Mouse (Mus musculus): ENCODE measurements around the gene Baat. TPM values are rescaled to one million over a fixed set of nuclear protein-coding genes. Genes with fewer than 3 reads are reported as not detected.
"Not testable (repeated sequence)": the region's sequence is repeated elsewhere in the genome, so short reads cannot be mapped to it uniquely, and the experiment has no call there.

Baat gene
- total RNA-seq, 2 experiments from 2014 or later = 0.30 TPM; not detected in 1

DNA sequence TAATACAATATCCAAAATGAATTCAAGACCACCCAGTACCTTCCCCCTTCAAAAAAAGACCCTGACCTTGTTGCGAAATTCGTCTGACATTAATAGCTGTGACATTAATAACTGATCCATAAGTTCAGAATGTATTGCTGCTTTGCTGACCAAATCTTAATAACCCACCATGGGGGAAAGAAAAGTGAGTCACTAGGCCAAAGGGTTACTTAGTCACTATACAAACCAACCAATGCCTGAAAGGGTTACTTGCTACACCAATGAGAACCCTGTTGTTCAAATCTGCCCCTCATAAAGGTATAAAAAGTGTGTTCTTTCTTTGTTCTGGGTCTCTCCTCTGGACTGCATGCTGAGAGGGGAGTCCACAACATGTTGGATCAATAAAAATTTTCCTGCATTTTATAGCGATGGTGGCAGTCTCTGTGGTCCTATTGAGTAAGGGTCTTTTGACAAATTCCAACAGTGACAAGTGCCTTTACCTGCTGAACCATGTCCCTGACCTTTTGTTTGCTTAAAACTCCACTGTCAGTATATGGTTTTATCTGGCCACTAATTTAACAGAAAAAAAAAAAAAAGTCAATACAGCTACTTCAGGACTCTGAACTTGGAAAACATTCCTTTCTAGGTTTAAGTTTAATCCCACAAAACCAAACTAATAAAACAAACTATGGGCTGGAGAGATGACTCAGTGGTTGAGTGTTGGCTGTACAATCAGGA is 20.3 kb downstream of the Baat start:
- DNase-seq (ENCODE audit: low spot score in 2 of 2) = not testable (repeated sequence)

DNA sequence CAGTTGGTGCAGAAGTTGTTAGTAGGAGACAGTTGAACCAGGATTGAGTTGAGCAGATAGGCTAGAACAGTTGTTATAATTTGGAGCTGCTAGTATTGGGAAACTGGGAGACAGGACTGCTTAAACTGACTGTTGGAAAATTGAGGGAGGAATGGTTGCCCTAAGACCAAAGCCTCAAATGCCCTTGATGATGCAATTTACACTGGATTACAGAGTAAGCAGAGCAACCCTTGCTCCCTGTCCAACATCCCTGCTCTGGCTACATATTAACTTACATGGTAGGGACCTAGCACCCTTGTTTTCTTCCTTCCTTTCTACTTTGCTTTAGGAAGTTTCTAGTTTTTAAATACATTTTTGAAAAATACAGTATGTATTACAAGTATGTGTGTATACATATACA is 20.9 kb downstream of the Baat start:
- no peak for DNase-seq (ENCODE audit: low spot score in 2 of 2)

DNA sequence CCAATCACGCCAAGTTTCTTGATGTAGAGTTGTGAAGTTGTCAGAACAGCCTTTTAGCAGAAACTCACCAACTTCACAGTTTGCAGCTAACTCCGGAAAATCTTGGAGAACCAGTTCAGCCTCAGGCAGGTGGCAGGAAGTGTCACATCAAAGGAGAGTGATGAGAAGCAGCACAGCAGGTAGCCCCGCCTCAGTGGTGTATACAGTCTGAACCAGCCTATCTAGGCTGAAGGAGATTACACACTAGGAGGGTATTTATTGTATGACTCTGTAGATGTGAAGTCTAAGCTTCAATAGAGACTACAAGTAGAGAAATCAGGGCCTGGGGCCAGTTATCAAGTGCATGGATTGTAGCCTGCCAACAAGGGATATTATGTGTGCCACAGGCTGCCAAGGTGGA is 25.5 kb downstream of the Baat start:
- DNase-seq (ENCODE audit: low spot score in 2 of 2) = no peak

DNA sequence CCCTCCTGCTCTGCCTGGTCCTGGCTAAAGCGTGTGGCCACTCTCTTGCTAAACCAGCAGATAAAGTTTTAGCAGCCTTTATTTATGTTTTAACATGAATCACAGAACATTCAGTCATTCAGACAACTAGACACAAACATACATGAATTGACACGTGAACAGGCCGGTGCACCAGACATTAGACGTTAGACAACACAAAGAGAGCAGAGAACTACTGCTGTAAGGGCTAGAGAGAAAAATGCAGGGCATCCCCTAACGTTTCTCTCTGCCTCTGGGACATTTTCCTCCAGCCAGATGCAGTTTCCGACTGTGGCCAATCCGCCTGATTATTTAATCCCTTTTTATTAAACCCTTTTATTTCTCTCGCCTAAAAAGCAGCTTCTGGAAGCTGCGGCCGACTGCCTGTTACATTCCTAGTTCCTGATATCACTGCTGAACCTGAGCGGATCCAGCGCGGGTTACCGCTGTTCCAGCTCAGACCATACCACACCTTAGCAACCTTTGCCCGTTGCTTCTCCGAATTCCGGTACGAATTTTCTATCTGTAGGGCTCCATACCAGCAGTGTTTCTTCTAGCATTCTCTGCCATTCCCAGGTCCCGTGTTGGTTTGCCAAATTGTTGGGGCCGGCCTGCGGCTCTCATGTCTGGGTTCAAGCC is 26.1 kb downstream of the Baat start:
- no peak for DNase-seq (ENCODE audit: low spot score in 2 of 2)

DNA sequence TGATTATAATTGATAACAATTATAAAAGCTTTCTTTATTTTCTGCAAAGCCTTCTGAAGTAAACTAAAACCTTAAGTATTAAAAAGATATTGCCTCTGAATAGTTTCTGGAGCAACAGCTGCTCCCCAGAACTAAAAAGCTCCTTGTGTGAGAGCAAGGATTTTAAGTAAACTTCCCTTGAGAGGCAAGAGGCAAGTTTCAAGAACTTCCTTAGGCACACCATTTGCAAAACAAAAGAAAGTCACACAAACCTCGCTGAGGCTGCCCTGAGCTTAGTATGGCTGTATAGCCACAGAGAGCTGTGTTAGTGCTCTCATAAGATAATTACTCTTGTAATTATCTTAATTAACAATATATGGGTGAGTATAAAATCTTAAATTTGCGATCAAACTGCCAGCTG is 27.3 kb downstream of the Baat start:
- DNase-seq (ENCODE audit: low spot score in 2 of 2) = not testable (repeated sequence)

DNA sequence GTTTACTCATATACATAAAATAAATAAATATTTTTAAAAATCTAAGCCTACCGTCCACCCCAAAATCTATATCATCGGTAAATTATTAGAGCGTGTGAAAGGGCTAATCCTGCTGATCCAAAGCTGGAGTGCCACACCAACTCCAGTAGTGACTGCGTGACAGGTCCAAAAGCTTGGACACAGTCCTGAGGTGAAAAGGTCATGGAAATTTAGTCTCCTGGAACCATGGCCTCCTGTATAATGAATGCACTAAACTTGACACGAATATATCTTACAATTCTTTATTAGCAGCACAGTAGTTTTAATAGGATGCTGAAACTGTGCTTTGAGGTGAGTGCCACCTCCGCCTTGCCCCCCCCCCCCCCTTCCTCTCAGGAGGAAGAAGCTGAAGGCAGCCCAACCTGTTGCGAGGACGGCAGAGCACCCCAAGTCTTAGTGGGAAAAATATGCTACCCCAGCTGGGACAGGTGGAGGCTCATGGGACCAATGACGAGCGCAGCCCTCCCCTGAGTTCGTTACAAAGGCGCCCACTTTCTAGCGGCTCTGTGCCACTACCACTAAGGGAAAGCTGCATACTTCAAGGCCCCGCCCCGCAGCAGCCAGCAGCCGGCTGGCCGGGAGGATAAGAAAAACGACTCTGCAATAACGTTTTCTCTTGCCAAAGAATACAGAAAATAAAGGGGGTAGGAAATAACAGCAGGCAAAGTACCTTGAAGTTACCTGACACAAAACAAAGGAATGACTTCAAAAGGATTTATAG is 28.1 kb downstream of the Baat start:
- DNase-seq (ENCODE audit: low spot score in 2 of 2) = no peak

DNA sequence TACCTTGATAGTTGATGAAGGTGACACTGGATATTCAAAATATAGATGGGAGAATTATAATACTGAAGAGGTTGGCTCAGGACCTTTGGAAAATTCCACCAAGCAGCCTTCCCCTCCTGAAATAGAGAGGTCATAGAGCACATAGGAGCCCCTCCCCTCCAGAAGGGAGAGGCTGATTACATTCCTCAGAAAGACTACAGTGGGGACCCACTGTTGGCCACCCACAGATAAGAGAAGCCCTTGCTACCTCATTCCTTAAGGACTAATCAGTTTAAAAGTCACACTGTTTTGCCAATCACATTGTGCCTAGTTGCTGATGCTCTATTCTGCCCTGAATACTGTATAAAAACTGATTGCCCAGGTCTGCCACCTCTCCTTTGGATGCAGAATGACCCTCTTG is 31.8 kb downstream of the Baat start:
- DNase-seq (ENCODE audit: low spot score in 2 of 2) = no peak

DNA sequence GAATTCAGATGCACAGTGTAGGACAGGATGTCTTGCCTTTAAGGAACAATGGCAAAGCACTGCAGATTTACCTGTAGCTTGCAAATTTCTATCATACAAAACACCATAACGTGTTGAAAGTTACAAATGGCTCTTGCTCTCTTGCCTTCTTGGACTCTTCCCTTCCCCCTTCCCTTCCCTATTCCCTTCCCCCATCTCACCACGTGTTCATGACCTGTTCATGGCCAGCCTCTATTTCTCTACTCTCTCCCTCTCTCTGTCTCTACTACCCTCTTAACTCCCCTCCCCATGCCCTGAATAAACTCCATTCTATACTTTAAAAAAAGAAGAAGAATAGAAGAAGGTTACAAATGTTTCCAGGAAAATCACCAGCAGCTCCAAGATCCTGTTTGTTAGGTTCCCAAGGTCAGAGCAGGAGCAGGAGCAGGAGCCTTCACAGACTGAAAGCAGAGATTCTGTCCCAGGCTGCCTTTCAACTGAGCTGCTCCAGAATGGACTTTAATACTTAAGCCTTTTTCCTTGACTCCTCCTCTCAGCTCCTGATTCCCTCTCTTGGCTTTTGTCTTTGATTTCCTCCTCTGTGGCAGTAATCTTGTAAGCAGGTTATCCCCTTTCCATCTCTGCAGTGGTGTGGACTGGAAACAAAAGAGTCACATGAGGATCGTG is 32.8 kb downstream of the Baat start, which contains the start of gene Acnat1:
Gene Acnat1 (minus strand): TSS at position 478 of the 666 bp plus-strand sequence.
- DNase-seq (ENCODE audit: low spot score in 2 of 2) = no peak

DNA sequence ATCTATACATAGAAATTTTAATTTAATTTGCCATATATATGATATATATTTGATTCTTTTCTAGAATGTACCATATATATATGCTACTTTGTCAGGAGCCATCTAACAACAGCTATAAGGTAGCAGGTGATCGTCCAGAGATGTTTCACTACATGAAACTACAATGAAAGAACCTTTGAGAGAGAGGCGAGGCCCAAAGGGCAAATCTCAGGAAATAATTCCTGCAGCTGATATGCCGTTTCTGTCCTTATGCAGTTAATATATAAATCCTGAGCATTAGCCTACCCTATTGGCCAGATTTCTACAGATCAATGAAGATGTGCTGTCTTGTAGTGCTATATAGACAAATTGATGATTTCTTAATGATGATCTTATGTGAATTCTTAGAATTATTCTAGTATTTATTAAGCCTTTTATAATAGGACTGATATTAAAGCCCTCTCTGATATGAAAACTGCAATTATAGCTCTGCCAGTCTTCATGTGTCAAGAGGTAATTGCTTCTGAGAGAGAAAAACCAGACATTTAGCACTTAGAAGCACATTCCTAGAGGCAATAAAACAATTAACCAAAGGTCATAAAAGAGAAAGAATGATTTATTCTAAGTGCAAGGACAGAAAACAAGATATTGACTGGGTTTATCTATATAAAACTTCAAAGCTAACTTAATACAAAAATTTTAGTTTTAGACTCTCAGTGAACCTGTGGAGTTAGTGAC is 36.8 kb downstream of the Baat start:
- DNase-seq (ENCODE audit: low spot score in 2 of 2) = no peak

DNA sequence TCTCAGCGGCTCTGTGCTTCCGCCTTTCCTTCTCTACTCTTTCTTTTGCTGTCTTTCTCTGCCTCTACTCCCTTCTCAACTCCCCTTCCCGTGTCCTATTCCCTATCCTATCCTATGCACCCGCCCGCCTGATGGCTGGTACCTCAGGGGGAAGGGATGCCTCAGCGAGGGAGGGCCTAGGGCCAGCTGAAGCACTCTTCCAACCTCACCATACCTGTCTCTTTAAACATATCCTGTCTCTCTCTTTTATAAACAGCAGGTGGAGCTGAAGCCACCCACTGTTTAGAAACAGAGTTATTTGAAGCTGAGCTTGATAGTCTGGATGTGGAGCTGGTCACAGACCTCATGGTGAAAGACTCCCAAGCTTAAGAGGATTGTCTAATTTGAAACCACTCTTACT is 39.0 kb downstream of the Baat start:
- DNase-seq (ENCODE audit: low spot score in 2 of 2) = no peak

DNA sequence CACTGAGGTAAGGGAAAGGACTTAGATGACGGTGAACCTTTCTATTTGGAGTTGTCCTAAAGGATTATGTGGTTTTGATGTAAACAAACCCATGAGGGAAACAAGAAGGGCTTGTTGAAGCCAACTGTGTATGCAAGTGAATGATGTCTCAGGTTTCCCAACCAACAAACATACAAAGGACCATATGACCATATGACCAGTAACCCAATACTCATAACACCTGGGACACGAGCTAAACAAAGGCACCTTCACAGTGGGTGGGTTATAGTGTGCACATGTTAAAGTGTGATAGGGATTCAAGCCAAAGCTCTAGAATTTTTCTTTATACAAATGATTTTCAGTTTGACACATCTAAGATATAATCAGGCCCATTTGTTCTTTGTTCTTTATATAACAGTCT is 50.2 kb downstream of the Baat start:
- no peak for DNase-seq (ENCODE audit: low spot score in 2 of 2)

DNA sequence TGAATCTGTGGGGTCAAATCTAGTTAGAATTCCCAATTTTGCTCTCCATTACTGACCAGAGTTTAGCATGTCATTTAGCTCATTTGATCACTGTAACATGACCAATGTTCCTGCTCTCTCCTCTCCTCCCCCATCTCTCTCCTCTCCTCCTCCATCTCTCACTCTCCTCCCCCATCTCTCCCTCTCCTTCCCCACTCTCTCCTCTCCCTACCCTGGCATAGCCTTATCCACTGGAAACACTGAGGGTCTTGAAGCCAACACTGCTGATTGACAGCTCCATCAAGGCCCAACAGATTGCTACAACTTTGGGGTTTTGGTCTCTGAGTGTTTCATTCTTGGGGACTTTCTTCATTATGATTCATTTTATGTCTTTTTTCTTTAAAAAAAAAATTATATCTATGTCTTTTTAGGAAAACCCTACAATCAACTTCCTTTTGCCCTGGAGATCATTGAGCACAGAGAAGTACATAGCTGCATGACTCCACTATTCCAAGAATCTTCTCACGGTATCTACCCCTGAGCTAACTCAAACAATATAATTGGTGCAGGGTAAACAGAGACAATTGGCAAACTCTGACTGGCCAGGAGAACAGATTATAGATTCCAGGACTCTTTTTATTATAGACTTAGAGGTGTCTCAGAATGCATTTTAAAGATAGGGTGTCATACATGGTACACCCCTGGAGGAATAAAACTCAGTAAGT is 54.4 kb downstream of the Baat start:
- DNase-seq (ENCODE audit: low spot score in 2 of 2) = no peak

DNA sequence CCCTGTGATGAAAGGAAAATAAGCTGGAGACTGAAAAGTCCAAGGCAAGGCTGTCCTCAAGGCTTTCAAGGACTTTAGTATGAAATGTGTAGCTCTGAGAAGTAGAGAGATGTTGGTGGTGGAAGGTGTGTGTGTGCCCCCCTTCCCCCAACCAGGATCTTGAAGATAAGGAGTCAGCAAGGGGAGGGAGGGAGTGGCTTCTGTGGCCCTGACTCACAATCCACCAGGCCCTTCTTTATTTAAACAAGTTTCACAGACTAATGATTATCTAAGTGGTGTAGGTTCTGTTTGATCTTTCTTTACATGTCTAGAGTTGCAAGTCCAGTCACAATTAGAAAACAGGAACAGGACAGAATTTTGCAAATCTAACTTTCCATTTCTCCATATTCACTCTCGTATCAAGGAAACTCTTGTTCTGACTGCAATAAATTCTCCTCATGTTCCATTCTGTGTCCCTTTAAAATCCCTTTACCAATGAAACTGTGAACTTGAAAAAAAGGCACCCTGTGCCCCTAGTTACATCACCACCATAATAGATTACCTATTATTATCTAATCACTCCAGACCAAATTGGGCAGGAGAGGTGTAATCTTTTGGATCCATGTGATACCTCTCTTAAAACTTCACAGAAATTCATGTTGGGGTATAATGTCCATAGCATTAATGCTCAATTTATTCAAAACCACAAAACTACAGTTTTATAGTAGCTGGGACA is 55.1 kb downstream of the Baat start:
- not testable (repeated sequence) for DNase-seq (ENCODE audit: low spot score in 2 of 2)

Other genes with a start within 250 kb of the Baat start
- under 1 TPM; 0.51 to 0.83 TPM for gene Acnat2, start 98.4 kb downstream of the Baat start, total RNA-seq (2021)
- 1 to 10 TPM; 1.1 TPM for gene Acnat1, start 32.6 kb downstream of the Baat start, total RNA-seq (2021)
- 10 to 100 TPM; 43.7 to 53.0 TPM for gene Mrpl50, start 14.5 kb upstream of the Baat start, total RNA-seq (2021)
- gene Zfp189, start 14.6 kb upstream of the Baat start, total RNA-seq (2021) = 1 to 10 TPM; 6.9 TPM
- gene Aldob, start 43.0 kb upstream of the Baat start, total RNA-seq (2021) = 1 to 10 TPM in 1 of 2 experiments, under 1 TPM in 1; 0.35 to 5.2 TPM
- gene Tmem246, start 91.3 kb upstream of the Baat start, total RNA-seq (2021) = 10 to 100 TPM; 12.0 to 20.9 TPM
- gene Rnf20, start 125.4 kb upstream of the Baat start, total RNA-seq (2021) = 10 to 100 TPM; 48.2 to 51.0 TPM
- gene Ppp3r2, start 175.5 kb upstream of the Baat start, total RNA-seq (2021) = not detected